Mouse (Mus musculus) heart, embryonic 16.5 days (tissue): ENCODE results near the gene Timm29. TPM values are rescaled to one million over a fixed set of nuclear protein-coding genes. Genes with fewer than 3 reads are reported as not detected.

Source experiments
- ATAC-seq: fragments of 200-750 bp; cut with Nextera tagmentation; replicated peaks from 2 replicates; pipeline ENCODE4 v1.8.0; 2017; ENCODE audit warnings: moderate number of reproducible peaks; ENCODE audit not compliant: insufficient read depth, low FRiP score; ENCODE audit errors: extremely low read depth
- H3K27ac ChIP-seq: fragments of 300-500 bp; sonication (generic); 2 replicates; pipeline ENCODE4 v1.5.1; 2014; ENCODE audit warnings: mild to moderate bottlenecking, low read length, control low read depth, moderate library complexity
- H3K27me3 ChIP-seq: fragments of 300-500 bp; sonication (generic); 2 replicates; pipeline ENCODE4 v1.6.1; 2014; ENCODE audit warnings: low read length, mixed read lengths; ENCODE audit not compliant: control insufficient read depth, insufficient read depth
- H3K36me3 ChIP-seq: fragments of 300-500 bp; sonication (generic); 2 replicates; pipeline ENCODE4 v1.6.1; 2014; ENCODE audit not compliant: control insufficient read depth, insufficient read depth
- H3K4me1 ChIP-seq: fragments of 300-500 bp; sonication (generic); 2 replicates; pipeline ENCODE4 v1.6.1; 2014; ENCODE audit warnings: low read length, mixed read lengths; ENCODE audit not compliant: control insufficient read depth, insufficient read depth
- H3K4me2 ChIP-seq: fragments of 300-500 bp; sonication (generic); 2 replicates; pipeline ENCODE4 v1.6.1; 2014; ENCODE audit warnings: low read depth, mild to moderate bottlenecking, control low read depth, low read length
- H3K4me3 ChIP-seq: fragments of 300-500 bp; sonication (generic); 2 replicates; pipeline ENCODE4 v1.5.1; 2014; ENCODE audit warnings: mild to moderate bottlenecking, control low read depth, low read length
- H3K9ac ChIP-seq: fragments of 300-500 bp; sonication (generic); 2 replicates; pipeline ENCODE4 v1.6.1; 2014; ENCODE audit warnings: low read length, control low read depth
- H3K9me3 ChIP-seq: fragments of 300-500 bp; sonication (generic); replicated peaks from 2 replicates; pipeline ENCODE4 v1.6.1; 2016; ENCODE audit warnings: low read length; ENCODE audit not compliant: control insufficient read depth
- WGBS: fragments of 180-500 bp; shearing (Covaris S2); extraction: QIAGEN DNeasy Blood & Tissue Kit; methylation state at CpG from one replicate; pipeline ENCODE4 v1.1.7; 2014; 5-methylcytosine and 5-hydroxymethylcytosine counted together
- polyA plus RNA-seq: library from polyadenylated mRNA; unstranded; fragments of >200 nt; fragmentation: Nextera tagmentation; extraction: Ambion mirVana; gene quantifications from 2 replicates; pipeline ENCODE4 v1.2.1, GENCODE M21; 2015

Timm29 gene
- polyA plus RNA-seq, 1 experiment from 2014 or later: 28.4 TPM

GRCm38 (mm10) chr9:21556996-21557395 lies 35.5 kb upstream of the Timm29 start:
- Histone ChIP-seq H3K36me3 (no peaks in the 10 kb centered on the region), H3K27me3 (no peaks in the 10 kb centered on the region), H3K4me2 (no peak overlapping the region), H3K9ac (no peak overlapping the region), H3K4me3 (no peak overlapping the region), H3K4me1 (peaks cover 21% of the 10 kb centered on the region), H3K9me3 (no peaks in the 10 kb centered on the region), H3K27ac (no peak overlapping the region)
- 80% methylated on average over 2 of the region's 2 CpGs for WGBS
- no peak for ATAC-seq

GRCm38 (mm10) chr9:21557556-21557955 lies 35.0 kb upstream of the Timm29 start:
- Histone ChIP-seq H3K27ac (peak overlapping the region; percentile 68; the same call in 1 of the 2 replicates), H3K9ac (no peak overlapping the region), H3K4me3 (no peak overlapping the region), H3K4me2 (no peak overlapping the region), H3K4me1 (peaks cover 21% of the 10 kb centered on the region), H3K36me3 (no peaks in the 10 kb centered on the region), H3K27me3 (no peaks in the 10 kb centered on the region), H3K9me3 (no peaks in the 10 kb centered on the region)
- 92% methylated on average over 2 of the region's 2 CpGs for WGBS
- ATAC-seq: no peak

DNA sequence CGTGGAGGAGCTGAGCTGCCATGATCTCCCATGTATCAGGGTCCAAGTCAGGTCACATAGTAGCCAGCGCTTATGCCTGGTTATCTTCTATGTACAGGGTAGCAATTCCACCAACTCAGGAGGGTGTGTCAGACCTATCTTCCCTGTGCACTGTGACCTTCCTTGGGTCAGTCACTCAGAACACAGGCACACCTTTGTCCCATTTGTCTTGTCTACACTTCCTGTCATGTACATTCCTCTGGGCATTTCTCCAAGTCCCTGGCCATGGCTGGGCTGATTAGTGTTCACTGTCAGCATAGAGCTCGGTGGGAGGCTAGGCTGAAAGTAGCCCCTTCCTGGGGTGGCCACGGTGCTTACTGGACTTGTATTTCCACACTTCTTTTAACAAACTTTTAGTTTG lies 34.2 kb upstream of the Timm29 start:
- peak; percentile 33; the same call in 1 of the 2 replicates for ATAC-seq
- H3K27ac ChIP-seq: peak overlapping the region; percentile 68
- H3K27me3 ChIP-seq: no peaks in the 10 kb centered on the region

GRCm38 (mm10) chr9:21559151-21559550 lies 33.4 kb upstream of the Timm29 start:
- Histone ChIP-seq H3K4me1 (peaks cover 21% of the 10 kb centered on the region), H3K9ac (no peak overlapping the region), H3K27me3 (no peaks in the 10 kb centered on the region), H3K4me3 (no peak overlapping the region), H3K27ac (no peak overlapping the region), H3K36me3 (no peaks in the 10 kb centered on the region), H3K4me2 (no peak overlapping the region), H3K9me3 (no peaks in the 10 kb centered on the region)
- ATAC-seq: no peak
- 88% methylated on average over 3 of the region's 3 CpGs for WGBS

More for the DNA sequence above, 34.2 kb upstream of the Timm29 start:
- no peak overlapping the region for H3K4me3 ChIP-seq
- no peak overlapping the region for H3K4me2 ChIP-seq
- H3K9ac ChIP-seq: no peak overlapping the region
- peaks cover 21% of the 10 kb centered on the region for H3K4me1 ChIP-seq
- H3K36me3 ChIP-seq: no peaks in the 10 kb centered on the region
- no peaks in the 10 kb centered on the region for H3K9me3 ChIP-seq
- 39% methylated on average over 4 of the region's 4 CpGs for WGBS

- Histone ChIP-seq H3K4me3 (no peak overlapping the region), H3K4me2 (no peak overlapping the region), H3K36me3 (peaks cover 2% of the 10 kb centered on the region; the same call in 1 of the 2 replicates), H3K9ac (no peak overlapping the region), H3K27me3 (no peaks in the 10 kb centered on the region), H3K9me3 (no peaks in the 10 kb centered on the region), H3K4me1 (peaks cover 7% of the 10 kb centered on the region), H3K27ac (no peak overlapping the region)
- no peak for ATAC-seq
- WGBS: 62% methylated on average over 1 of the region's 1 CpGs
These were observed 28.1 kb upstream of the Timm29 start for GRCm38 (mm10) chr9:21564420-21564819.

GRCm38 (mm10) chr9:21565004-21565586 lies 27.4 kb upstream of the Timm29 start:
- no peak for ATAC-seq
- Histone ChIP-seq H3K9ac (no peak overlapping the region), H3K9me3 (no peaks in the 10 kb centered on the region), H3K27ac (no peak overlapping the region), H3K4me2 (no peak overlapping the region), H3K36me3 (peaks cover 8% of the 10 kb centered on the region), H3K27me3 (no peaks in the 10 kb centered on the region), H3K4me3 (no peak overlapping the region), H3K4me1 (peaks cover 7% of the 10 kb centered on the region)
- 63% methylated on average over 4 of the region's 4 CpGs for WGBS

DNA sequence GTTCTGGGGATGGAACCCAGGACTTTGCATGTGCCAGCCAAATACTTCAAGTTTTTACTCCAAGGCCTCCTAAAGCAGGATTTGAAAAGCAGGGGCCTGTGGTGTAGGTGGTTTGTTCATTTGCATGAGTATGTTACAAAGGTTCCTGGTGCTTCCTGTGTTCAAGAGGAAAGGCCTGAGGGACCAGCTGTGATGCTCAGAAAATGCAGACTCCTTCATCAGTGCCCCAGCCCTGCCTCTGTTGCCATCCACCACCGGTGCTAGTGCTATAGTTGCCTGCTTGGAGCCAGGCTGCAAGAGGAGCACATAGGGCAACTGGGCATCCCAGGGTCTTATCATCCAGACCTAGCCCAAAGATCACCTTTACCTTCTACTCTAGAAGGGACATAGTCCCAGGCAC lies 26.0 kb upstream of the Timm29 start:
- WGBS: 80% methylated on average over 1 of the region's 1 CpGs
- Histone ChIP-seq H3K9ac (no peak overlapping the region), H3K4me1 (peaks cover 7% of the 10 kb centered on the region), H3K9me3 (no peaks in the 10 kb centered on the region), H3K27me3 (no peaks in the 10 kb centered on the region), H3K36me3 (peaks cover 20% of the 10 kb centered on the region), H3K4me2 (no peak overlapping the region), H3K4me3 (no peak overlapping the region), H3K27ac (no peak overlapping the region)
- ATAC-seq: no peak

DNA sequence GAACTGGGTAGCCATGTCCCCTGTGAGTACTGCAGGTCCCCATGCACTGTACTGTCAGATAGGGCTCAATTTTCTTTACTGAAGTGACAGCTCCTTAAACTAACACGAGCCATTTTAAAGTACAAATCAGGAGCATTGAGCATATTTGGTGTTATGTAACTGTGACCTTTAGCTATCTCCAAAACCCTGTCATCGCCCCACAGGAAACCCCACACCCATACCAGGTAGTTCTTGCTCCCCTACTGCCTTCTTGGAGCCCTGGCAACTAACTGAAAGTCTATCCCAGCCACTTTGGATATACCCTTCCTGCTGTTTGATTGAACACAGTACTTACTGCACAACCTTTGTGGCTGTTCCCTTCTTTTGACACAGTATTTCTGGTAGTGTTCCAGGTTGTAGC lies 25.5 kb upstream of the Timm29 start:
- Histone ChIP-seq H3K4me2 (no peak overlapping the region), H3K27ac (no peak overlapping the region), H3K9me3 (no peaks in the 10 kb centered on the region), H3K9ac (no peak overlapping the region), H3K4me3 (no peak overlapping the region), H3K27me3 (no peaks in the 10 kb centered on the region), H3K4me1 (peaks cover 7% of the 10 kb centered on the region), H3K36me3 (peaks cover 21% of the 10 kb centered on the region)
- WGBS: 76% methylated on average over 2 of the region's 2 CpGs
- no peak for ATAC-seq

- Histone ChIP-seq H3K27ac (no peak overlapping the region), H3K9me3 (no peaks in the 10 kb centered on the region), H3K9ac (no peak overlapping the region), H3K4me2 (no peak overlapping the region), H3K36me3 (peaks cover 28% of the 10 kb centered on the region), H3K4me1 (peaks cover 7% of the 10 kb centered on the region), H3K27me3 (no peaks in the 10 kb centered on the region), H3K4me3 (no peak overlapping the region)
- no peak for ATAC-seq
- 86% methylated on average over 8 of the region's 8 CpGs for WGBS
These were observed 23.8 kb upstream of the Timm29 start for GRCm38 (mm10) chr9:21568657-21569255.
